Mouse (Mus musculus): ENCODE measurements around the gene Wdr44. TPM values are rescaled to one million over a fixed set of nuclear protein-coding genes. Genes with fewer than 3 reads are reported as not detected.
"Not testable (repeated sequence)": the region's sequence is repeated elsewhere in the genome, so short reads cannot be mapped to it uniquely, and the experiment has no call there.

Wdr44 gene
- total RNA-seq, 2 experiments from 2014 or later, result 10.5 to 13.2 TPM

DNA sequence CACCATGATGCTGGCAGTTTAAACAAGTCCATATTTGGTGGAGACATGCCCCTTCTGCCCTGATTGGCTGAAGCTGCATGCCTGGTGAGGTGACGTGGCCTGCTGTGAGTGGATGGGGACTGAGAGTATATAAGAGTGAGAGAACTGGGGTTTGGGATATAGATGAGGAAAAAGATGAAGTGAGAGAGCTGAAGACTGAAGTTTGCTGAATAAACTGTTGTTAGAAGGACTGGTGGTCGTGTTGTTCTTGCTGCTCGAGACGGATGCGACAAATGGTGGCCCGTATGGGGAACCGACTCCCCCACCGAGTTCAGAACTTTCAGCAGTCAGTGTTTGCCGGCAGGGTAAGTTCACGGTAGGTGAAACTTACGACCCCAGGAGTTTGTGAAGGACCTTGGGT is 140.9 kb downstream of the Wdr44 start:
- not testable (repeated sequence) for DNase-seq

DNA sequence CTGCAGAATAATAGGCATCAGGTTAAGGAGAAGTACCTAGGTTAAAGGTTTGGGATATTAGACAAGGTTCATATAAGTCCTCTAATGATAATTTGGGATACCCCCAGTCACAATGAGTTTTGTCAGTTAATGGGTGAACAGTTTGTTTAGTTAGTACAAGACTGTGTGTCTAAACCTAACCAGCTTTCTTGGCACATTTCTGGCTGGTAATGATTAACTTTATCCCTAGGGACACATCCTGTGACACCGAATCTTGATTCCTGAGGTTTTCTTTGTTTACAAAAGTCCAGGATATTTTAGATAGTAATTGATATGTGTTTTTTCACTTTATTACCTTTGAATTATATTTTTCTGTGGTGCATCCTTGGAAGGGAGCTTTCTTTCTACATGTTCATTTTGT is 148.1 kb downstream of the Wdr44 start:
- DNase-seq, result no peak

Other genes with a start within 250 kb of the Wdr44 start
- not detected for gene Gm4907, start 189.5 kb downstream of the Wdr44 start, total RNA-seq (2021)

All from gastrocnemius, postnatal 25 days (tissue).